Mouse (Mus musculus) cerebellum, adult 11 months (tissue): ENCODE results near the gene Pdgfra.

Experiments
- DNase-seq: peaks from one replicate; pipeline ENCODE4 v3.0.0; 2022

Pdgfra gene

DNA sequence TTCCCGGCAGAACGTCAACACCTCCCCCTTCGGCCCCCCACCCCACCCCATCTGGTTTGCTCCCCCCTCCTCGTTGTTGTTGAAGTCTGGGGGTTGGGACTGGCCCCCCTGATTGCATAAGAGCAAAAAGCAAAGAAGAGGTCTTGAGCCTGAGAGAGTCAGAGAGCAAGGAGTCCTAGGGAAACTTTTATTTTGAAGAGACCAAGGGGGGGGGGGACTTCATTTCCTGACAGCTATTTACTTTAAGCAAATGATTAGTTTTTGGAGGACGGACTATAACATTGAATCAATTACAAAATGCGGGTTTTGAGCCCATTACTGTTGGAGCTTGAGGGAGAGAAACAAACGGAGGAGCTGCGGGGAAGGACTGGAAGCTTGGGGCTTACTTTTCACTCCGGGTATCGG is at the start of gene Pdgfra:
Gene Pdgfra, plus strand, starts transcription at position 272 of the 405 bp plus-strand sequence.
- DNase-seq = no peak

DNA sequence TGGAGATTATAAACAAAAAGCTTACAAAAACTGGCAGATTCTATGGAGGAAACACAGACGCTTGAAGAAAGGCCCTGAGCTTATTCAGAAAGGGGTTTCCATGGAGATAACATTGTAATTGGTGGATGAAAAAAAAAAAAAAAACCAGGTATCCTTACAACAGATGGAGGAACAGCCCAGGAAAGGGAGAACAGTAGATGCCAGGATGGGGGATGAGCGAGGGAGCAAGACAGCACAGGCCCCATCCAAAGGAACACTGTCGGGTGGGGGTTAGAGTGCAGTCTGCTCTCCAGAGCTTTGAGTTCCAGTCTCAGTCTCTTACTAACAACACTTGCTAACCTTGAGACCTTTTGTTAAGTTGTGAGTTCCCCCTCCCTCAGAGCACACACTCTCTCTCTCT is 45.6 kb upstream of the Pdgfra start:
- no peak for DNase-seq

DNA sequence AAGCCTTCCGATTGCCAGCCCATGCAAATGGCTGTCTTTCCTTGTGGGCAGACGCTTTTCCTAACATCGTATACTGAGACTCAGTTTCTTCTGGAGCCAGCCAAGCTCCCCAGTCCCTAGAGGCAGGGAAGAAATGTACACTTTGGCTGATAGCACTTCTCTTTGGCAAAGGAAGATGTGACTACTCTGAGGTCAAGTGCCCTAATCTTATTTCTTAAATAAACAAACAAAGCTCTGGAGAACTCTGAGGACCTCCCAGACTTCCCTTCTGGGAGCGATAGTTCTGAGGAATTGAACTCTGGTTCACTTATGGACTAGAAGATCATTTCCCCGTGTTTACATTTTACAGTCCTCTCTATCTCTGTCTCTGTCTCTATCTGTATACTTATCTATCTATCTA is 42.7 kb upstream of the Pdgfra start:
- DNase-seq = no peak

DNA sequence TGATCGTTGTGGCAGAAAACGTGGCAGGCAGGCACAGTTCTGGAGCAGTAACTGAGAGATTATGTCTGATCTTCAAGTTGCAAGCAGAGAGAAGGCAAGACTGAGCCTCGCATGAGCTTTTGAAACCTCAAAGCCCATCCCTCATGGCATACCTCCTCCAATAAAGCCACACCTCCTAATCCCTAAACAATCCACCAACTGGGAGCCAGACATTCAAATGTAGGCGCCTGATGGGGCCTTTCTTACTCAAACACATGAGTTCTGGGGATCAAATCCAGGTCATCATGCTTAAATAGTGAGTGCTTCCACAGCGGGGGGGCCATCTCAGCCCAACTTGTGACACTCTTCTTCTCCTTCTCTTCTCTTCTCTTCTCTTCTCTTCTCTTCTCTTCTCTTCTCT is 40.3 kb upstream of the Pdgfra start:
- DNase-seq = no peak

DNA sequence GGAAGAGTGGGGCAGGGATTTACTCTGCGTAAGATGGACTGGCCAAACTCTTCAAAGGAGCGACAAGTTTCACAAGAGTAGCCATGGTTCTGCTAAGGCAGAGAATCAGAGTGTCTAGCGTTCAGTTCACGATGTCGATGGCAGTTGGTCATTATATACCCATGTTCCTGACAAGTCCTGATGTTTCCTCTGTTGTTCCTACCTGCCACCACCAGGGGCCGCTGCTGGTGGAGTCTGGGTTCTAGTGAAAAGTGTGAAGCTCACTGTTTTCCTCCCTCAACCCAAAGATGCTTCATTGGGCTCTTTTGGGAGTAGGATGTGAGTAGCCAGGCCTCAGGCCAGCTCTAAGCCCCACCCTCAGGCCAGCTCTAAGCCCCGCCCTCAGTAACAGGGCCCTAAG is 33.3 kb upstream of the Pdgfra start:
- no peak for DNase-seq

DNA sequence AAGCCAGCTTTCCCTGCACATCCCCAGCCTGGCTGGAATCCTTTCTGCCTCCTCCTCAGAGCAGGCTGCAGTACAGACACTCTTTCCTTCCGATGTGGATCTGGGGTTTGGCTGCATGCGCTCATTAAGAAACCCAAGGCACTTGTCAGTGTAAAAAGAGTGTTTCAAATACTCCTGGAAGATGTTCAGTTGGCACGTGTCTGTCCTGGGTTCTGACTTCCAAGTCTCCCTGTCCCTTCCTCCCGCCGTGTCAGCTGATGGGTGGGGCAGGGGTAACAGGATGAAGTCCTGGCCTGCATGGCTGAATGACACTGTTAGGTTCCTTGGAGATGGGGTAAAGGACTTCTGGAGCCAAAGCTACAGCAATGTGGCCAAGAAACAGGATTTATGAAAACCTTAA is 30.4 kb upstream of the Pdgfra start:
- no peak for DNase-seq

DNA sequence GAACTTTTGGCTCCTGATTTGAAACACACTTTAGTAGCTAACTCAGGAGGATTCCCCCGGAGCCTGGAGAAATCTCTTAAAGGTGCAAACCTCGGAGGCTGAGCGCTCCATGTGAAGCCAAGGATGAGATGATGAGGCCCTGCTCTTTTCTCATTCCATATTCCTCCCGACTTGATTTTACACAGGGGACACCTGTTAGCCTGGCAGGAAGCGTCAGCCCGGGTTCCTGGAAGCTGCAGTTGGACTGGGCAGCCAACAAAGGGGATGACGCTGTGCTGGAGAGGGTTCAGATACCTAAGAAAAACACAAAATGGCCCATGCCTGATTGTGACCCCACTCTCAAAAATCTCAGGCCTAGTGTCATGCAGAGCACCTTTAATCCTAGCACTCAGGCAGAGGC is 17.4 kb upstream of the Pdgfra start:
- DNase-seq = no peak

DNA sequence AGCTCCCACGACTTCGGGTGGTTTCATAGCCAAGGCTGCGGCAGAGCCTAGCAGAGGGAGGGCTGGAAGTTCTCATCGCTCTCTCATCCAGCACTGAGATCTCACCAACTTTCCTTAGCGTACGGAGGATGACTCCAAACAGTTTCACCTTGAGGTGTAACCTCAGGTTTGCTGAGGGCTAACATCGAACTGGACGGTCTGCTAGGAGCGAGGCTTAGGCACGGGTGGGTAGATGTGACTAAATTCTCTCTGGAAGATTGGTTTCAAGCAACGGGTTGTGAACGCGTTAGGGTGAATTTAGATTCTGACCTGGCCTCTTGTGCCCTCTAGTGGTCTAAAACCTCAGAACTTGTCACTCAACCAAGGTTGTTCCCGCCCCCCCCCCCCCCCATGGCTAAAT is 9.0 kb upstream of the Pdgfra start:
- no peak for DNase-seq

DNA sequence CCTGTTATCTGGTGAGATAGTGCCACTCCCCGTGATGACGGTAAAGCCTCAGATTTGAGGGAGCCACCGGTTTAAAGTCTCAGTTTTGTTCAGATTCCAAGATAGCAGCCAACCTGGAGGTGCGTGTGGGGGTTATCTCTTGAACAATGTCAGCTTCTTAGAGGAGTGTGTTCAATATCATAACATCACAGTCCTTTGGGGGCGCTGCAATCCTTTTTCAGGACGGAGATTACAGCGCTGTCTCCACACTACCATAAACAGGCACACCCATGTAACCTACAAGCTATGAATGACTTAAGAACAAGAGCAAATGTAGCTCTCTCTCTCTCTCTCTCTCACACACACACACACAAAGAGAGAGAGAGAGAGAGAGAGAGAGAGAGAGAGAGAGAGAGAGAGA is 8.3 kb upstream of the Pdgfra start:
- no peak for DNase-seq

DNA sequence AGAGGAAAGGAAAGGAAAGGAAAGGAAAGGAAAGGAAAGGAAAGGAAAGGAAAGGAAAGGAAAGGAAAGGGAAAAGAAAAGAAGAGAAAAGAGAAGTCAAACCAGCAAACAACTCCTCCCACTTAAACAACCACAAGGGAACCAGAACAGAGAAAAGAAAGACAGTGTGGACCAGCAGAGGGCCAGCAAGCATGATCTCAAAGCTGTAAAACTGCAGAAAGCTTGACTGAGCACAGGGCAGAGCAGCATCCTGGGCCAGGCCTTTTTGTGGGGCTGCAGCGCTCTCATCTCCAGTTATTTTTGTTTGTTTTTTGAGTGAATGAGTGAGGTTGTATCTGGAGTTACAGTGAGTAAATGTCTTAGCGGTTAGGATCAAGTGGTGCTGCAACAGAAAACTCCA is 6.8 kb upstream of the Pdgfra start:
- no peak for DNase-seq

DNA sequence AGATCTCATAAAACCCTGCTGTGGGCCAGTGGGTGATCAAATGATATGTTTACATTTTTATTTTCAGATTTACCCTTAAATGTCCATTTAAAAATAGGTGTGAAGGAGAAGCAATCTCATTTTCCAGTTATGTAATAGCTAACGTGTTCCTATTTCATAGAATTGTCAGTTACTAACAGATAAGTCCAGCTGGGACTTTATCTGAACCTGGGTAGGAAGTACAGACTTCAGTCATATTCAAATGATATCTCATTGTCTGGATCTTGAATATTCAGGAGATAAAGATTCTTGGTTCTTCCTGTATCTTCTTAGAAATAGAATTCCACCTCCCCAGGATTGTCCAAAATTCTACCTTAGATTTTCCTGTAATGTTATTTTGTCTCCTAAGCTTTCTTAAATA is 5.6 kb upstream of the Pdgfra start:
- DNase-seq = no peak

DNA sequence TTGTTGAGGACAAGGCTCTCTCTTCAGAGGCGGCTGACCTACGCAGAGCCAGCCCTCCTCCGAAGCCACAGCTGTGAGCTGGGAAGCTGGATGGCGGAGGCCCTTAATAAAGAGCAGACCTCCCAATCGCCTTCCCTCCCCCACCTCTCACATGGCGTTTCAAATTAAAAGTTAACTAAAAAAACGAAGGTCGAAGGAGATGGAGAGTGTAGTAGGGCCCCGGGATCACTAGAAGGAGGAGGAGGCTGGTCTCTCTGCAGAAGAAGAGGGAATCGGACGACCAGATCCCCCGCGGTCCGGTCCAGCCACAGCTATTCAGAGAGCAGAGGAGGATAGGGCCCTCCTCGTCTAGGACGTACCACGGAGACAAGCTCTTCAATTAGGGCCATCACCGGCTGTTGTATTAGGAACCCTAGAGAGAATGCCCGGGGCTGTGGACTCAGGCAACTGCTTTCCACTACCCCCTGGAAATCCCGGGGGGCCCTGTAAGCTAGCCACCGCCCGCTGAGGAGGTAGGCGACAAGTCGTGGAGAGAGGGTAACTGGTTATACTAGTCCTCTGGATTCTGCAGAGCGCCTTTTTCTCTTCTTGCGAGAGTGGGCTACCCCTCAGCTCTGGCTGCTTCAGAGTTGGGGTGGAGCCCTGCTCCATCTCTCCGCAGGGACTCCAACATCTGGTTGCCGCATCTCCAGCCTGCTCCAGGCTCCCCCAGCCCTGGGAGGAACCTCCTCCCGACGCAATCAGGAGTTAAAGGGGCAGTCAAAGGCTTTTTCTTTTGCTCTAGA is 3.6 kb upstream of the Pdgfra start:
- DNase-seq = no peak

DNA sequence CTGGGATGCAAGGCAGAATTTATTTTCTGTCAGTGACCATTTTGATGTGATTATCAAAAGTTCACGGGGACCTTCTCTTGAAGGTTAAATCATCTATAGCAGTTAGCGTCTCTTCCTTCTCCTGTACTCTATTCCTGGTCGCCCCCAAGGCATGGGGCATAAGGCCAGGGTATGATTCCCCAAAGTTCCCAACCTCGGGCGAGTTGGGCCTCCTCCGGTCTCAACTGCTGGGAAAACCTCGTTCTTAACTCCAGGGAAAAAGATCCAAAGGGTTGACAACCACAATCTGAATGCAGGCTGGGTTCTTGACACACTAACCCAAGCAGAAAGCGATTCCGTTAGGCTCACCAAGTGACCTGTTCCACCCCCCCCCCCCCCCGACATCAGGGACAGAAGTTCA is 2.7 kb upstream of the Pdgfra start:
- DNase-seq = no peak

DNA sequence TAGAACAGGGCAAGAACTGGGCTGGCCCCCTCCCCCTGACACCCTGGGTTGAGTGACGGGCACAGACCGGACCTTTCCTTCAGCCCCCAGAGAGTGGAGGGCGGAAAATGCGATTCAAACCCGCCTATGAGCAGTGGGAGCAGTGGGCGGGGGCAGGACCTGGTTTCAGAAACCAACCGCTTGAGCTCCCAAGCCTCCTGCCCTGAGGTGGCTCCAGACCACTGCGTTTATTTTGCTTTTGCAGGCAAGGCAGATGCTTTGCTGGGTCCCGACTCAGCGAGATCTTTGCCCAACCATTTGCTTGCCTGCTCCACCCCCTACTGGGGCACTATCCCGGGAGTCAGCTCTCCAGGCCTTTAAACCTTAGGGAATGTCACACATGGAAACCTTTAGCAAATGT is 2.2 kb upstream of the Pdgfra start:
- no peak for DNase-seq

DNA sequence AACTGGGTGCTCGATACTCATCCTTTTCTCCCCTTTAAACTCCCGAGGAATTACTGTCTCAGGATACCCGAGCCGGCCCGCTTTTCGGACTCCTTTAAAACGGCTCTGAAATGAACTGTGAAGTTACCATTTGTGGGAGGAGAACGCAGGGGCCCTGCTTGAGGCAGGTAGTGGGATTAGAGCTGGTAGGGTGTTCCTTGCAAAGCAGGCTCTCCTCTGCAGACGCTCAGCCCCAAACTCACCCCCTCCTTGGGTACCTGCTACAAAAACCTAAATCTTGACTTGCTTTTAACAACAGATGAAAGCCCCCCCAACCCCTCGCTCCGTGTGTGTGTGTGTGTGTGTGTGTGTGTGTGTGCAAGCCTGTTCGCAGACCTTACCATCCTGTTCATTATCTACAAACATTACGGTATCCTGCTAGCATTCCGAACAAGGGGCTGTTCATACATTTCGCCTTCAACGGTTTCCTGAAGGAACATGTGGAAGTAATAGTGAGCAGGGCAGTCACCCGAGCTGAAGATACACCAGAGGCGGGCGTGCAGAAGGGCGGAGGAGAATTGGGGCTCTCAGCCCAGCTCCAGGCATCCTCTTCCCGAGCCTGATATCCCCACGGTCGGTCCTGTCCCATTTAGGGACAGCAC is 1.6 kb upstream of the Pdgfra start:
- no peak for DNase-seq

DNA sequence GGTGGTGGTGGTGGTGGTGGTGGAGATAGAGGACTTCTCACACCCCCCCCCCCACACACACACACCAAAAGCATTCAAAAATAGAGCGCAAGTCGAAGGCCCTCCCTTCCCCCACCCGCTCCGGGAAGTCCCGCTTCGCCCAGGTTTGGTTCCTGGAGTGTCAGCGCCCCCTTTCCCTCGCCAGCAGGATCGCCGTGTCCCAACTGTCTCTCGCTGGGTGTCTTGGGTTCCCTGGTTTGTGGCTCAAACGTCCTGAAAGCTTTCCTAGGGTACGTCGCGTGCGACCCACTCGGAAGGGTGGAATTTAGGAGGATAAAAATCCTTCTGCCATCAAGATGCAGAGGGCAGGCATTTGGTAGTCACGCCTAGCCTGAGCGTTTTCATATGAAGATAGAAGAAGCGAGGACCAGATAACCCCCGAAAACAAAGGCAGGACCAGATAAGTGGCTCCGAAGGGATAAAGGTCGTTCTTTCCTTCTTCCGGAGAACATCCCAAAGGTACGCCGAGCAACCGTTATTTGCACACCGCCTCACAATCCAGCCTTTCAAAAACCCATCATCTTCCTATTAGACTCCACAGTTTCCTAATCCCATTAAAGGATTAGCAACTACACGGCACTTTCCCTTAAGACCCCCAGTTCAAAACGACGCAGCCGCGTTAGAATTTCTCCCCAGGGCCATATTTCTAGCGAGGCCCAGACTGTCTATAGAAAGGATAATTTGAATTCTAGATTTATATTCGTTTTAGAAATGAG is 769 bp upstream of the Pdgfra start:
- no peak for DNase-seq

DNA sequence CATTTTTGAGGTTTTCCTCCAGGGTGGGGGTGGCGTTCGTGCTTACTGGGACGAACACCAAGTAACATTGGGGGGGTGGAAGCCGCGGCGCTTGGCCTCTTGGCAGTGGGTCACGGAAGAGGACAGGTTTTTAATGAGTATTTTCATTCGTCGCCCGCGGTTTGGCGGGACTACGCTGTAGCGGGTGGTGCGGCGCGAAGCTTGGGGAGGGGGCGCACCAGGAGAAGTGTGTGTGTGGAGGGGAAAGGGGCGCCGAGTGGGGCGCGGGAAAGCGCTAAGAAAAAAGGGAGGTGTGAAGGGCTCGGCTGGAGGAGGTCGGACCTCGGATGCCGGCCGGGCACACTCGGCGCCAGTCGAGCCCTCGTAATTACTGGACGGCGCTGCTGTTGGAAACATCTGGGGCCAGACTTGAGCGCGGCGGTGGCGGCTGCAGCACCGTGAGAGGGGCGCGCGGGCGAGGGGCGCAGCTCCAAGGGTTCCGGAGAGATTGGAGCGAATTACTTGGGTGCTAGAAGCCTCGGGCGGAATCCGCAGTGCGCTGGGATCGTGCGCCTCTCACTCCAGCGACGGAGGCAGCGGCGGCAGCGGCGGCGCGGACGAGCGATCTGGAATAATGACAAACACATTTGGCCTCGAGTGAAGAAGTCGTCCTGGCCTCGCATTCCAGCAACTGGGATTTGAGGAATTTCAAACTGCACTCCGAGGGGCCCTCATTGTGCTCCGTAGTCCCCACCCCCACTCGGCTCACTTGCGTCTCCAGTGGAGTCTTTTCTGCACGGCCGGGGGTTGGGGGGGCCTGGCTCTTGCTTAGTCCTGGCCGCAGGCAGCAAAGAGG is 916 bp downstream of the Pdgfra start:
- no peak for DNase-seq

DNA sequence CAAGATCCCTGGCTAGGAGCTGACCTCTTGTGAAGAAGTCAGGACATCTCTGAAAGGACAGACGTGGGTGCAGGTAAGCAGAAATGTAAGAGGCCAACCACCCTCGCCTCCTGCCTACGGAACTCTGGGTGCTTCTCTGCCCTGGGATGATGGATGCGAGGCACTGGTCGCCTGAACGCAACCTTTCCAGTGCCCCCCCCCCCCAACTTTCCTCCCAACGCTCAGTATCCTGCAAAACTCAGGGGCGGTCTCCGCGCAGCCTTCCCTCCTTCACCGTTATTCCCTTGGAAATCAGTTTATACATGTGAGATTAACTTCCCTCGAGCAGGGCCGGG is 1.5 kb downstream of the Pdgfra start:
- DNase-seq = no peak

DNA sequence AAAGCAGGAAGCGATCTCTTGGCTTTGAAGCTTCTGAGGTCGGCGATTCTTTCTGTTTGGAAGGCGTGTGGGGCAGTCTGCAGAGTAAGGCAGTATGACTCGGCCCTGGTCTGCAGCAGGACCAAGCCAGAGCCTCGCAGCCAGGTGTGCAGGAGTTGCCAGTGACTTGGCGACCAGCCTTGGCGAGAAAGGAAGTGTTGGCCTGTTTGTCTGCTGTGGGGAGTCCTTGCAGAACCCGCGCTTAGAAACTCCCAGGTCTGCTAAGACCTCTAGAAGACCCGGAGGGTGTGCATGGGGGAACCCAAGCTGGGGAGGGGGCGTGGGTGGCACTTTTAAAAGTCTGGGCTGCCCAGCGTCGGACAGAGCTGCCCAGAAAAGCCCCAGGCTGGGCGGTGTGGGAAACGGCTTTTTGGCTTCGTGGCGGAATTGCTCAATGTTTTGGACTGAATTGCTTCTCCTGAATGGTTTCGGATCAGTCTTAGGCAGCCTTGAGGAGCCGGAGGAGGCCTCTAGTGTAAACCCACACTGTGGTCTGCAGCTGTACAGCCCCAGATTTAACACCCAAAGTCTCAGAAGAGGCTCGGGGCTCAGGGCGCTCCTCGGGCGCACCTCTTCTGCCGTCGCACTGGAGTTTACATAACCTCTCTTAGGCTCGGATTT is 2.0 kb downstream of the Pdgfra start:
- DNase-seq = no peak

DNA sequence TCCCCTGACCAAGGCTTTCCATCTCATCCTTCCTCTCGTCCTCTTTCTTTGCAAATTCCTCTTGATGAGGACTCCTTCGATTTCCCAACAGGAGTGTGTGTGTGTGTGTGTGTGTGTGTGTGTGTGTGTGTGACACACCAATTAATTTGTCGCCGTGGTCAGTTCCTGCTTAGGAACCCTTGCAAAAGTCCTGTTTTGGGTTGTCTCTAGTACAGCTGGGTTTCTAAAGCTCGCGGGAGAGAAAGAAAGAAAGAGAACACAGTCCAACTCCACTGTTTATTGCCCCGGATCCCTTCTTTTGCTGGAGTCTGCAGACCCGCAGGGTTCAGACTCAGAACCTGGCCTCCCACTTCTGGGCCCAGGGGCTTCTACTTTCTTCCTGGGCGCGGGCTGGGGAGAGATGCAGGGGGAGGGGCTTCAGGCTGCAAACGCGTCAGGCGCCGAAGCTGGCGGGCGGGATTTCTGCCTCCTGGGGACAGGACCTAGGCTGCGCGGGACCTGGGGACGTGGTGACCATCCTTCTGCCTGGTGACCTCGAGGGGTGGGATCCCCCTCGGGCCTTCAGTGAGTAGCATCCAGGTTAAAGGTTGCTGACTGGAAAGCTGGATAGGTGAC is 2.6 kb downstream of the Pdgfra start:
- DNase-seq = no peak

DNA sequence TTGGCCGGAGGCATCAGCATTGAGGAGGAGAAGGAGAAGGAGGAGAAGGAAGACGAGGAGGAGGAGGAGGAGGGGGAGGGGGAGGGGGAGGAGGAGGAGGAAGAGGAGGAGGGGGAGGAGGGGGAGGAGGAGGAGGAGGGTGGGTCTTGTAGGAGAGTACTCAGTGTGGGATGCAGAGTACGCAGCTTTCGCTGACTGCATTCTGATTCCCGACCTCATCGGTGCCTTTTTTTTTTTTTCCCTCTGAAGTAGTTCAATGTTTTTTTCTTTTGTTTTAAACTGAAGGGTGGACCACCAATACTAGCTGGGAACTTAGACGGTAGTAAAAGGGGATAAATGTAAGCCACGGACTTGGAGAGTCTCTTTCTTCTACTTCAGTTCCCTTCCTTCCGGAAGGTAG is 3.2 kb downstream of the Pdgfra start:
- no peak for DNase-seq
